Mouse (Mus musculus): ENCODE measurements around the gene Mfsd11.

DNA sequence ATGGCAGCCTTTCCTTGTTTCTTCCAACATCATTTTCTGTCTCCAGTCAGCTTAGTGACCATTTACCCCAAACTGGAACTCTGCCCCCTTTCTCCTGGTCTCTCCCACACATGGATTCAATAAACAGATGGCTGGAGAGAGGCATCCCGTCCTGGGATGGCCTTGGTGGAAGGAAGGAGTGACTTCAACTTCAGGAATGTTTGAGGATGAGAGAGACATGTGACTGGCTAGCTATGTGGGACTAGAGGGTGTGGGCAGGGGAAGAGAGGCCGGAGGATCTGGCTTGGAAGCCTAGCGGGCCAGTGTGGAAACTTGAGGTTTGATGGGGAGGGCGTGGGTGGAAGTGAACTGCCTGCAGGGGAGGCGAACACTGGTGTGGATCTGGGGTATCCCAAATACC is 35.5 kb upstream of the Mfsd11 start:
- TF ChIP-seq CTCF (IDR thresholded peaks at IDR 0.05; ENCODE audit: extremely low read depth, insufficient read depth, low read length) (no peak), POLR2A (IDR thresholded peaks at IDR 0.05; ENCODE audit: extremely low read depth, insufficient read depth, low read length) (no peak)

Data from cortical plate, adult 2 months (tissue).